Mouse (Mus musculus): ENCODE results near the gene Stx6.

- TF ChIP-seq CTCF (IDR thresholded peaks at IDR 0.05; ENCODE audit: low read depth, low read length) (no peak), POLR2A (IDR thresholded peaks at IDR 0.05; ENCODE audit: extremely low read depth, insufficient read depth, low read length) (no peak)
Observed at GRCm38 (mm10) chr1:155212081-155212480, 53.6 kb downstream of the Stx6 start.
